In genomic region chr1:121053692-121054091, GRCm38 (mm10) we compare ENCODE assay signal across 9 mouse cellular contexts.
DNase-seq lines count a peak whose midpoint lies in the region; ATAC-seq and TF ChIP-seq lines count a peak whose summit lies in the region.
"Had no signal": no experiment of that assay in that cellular context is flagged by ENCODE, and none has a peak within 500 bp of the region (broad histone marks: within the 10 kb centered on the region; RNA-seq: fewer than 3 reads in every experiment).

No protein-coding gene starts in this region.

- H3K9me3 ChIP-seq in E14TG2a.4 (ENCODE audit: low read length) = no peaks in the 10 kb centered on the region
- H3K9me3 ChIP-seq in hindbrain, embryonic 16.5 days (ENCODE audit: control insufficient read depth, low read length) = peaks cover 2% of the 10 kb centered on the region; the same call in 1 of the 2 replicates
- no peaks in the 10 kb centered on the region for H3K9me3 ChIP-seq in neural tube, embryonic 14.5 days (ENCODE audit: control insufficient read depth, low read length)
- H3K9me3 ChIP-seq: limb, embryonic 15.5 days had no signal

- peak; percentile 71; the same call in 1 of the 2 replicates for ATAC-seq in hindbrain, embryonic 16.5 days
- ATAC-seq in neural tube, embryonic 14.5 days (ENCODE audit: low read depth) = peak; percentile 72
- no peak for ATAC-seq in megakaryocyte, adult 5-6 weeks (ENCODE audit: poor library complexity, severe bottlenecking)

- no peaks in the 10 kb centered on the region for H3K4me1 ChIP-seq in heart, adult 2 months (ENCODE audit: control insufficient read depth, insufficient read depth, low read length)
- no peaks in the 10 kb centered on the region for H3K4me1 ChIP-seq in E14TG2a.4 (replicated peaks; ENCODE audit: low read depth, low read length)
- peaks cover 2% of the 10 kb centered on the region for H3K4me1 ChIP-seq in hindbrain, embryonic 16.5 days (ENCODE audit: control insufficient read depth, insufficient read depth, low read depth, low read length)
- 0 out of 2 replicates have a peak, but pooled peaks cover 9% of the 10 kb centered on the region for H3K4me1 ChIP-seq in neural tube, embryonic 14.5 days (ENCODE audit: control insufficient read depth, insufficient read depth, low read length)

- H3K4me3 ChIP-seq in heart, adult 2 months = no peak overlapping the region
- no peak overlapping the region for H3K4me3 ChIP-seq in E14TG2a.4 (replicated peaks; ENCODE audit: low read length)
- H3K4me3 ChIP-seq in hindbrain, embryonic 16.5 days (ENCODE audit: low read length) = no peak overlapping the region
- H3K4me3 ChIP-seq in neural tube, embryonic 14.5 days (ENCODE audit: low read depth, low read length) = no peak overlapping the region
- H3K4me3 ChIP-seq: limb, embryonic 15.5 days had no signal

- peak; percentile 8 to 20 for DNase-seq in heart, adult 2 months
- no peak for DNase-seq in heart, postnatal 25 days (ENCODE audit: low spot score)
- peak; percentile 75 for DNase-seq in embryo, embryonic 10.5 days (ENCODE audit: low spot score)
- DNase-seq in frontal cortex, postnatal 25 days (ENCODE audit: low spot score in 2 of 2) = no peak

- no peak overlapping the region for H3K4me2 ChIP-seq in hindbrain, embryonic 16.5 days (ENCODE audit: low read length)
- H3K4me2 ChIP-seq in neural tube, embryonic 14.5 days (ENCODE audit: low read depth, low read length) = no peak overlapping the region
- H3K4me2 ChIP-seq: limb, embryonic 15.5 days had no signal

- H3K79me2 ChIP-seq in heart, adult 2 months (replicated peaks; ENCODE audit: control insufficient read depth, insufficient read depth, low read length) = no peaks in the 10 kb centered on the region

- no peak overlapping the region for H3K9ac ChIP-seq in heart, adult 2 months (ENCODE audit: low read depth, low read length)
- H3K9ac ChIP-seq in hindbrain, embryonic 16.5 days (ENCODE audit: low read depth, low read length) = no peak overlapping the region
- no peak overlapping the region for H3K9ac ChIP-seq in neural tube, embryonic 14.5 days (replicated peaks; ENCODE audit: low read depth, low read length)
- H3K9ac ChIP-seq: limb, embryonic 15.5 days had no signal

- TF ChIP-seq CTCF in heart, adult 2 months (IDR thresholded peaks at IDR 0.05) = peak; percentile 72
- TF ChIP-seq CTCF in E14TG2a.4 (conservative IDR thresholded peaks at IDR 0.05; ENCODE audit: low read length) = peak; percentile 20

- H3K27ac ChIP-seq in heart, adult 2 months = no peak overlapping the region
- H3K27ac ChIP-seq in hindbrain, embryonic 16.5 days (ENCODE audit: low read depth, low read length) = no peak overlapping the region
- H3K27ac ChIP-seq in neural tube, embryonic 14.5 days (ENCODE audit: low read depth, low read length) = no peak overlapping the region
- H3K27ac ChIP-seq: limb, embryonic 15.5 days had no signal

- intact Hi-C loops in heart, adult 2 months (cut with DNase I) = loop anchor here (5.0 to 10.0 kb wide), 4 partner anchors 131 to 456 kb away; no protein-coding TSS in a partner anchor
- intact Hi-C loops in heart, postnatal 25 days (cut with DNase I) = loop anchor here (2.0 kb wide), 1 partner anchor 459 kb away; no protein-coding TSS in a partner anchor

- TF ChIP-seq EP300 in heart, adult 2 months (IDR thresholded peaks at IDR 0.05; ENCODE audit: insufficient read depth, low read depth, low read length) = no peak

- H3K36me3 ChIP-seq in heart, adult 2 months (ENCODE audit: control insufficient read depth, insufficient read depth, low read length) = no peaks in the 10 kb centered on the region
- H3K36me3 ChIP-seq in E14TG2a.4 (ENCODE audit: insufficient read depth, low read length) = no peaks in the 10 kb centered on the region
- H3K36me3 ChIP-seq in hindbrain, embryonic 16.5 days (ENCODE audit: control insufficient read depth, insufficient read depth, low read length) = no peaks in the 10 kb centered on the region
- H3K36me3 ChIP-seq in neural tube, embryonic 14.5 days (ENCODE audit: control insufficient read depth, insufficient read depth, low read length) = no peaks in the 10 kb centered on the region
- H3K36me3 ChIP-seq: limb, embryonic 15.5 days had no signal

- no peak for TF ChIP-seq POLR2A in heart, adult 2 months (IDR thresholded peaks at IDR 0.05; ENCODE audit: insufficient read depth, low read depth, low read length)

- H3K27me3 ChIP-seq in heart, adult 2 months (ENCODE audit: control insufficient read depth, insufficient read depth, low read length) = no peaks in the 10 kb centered on the region
- no peaks in the 10 kb centered on the region; the same call in 1 of the 2 replicates for H3K27me3 ChIP-seq in E14TG2a.4 (ENCODE audit: insufficient read depth, low read length)
- H3K27me3 ChIP-seq in hindbrain, embryonic 16.5 days (replicated peaks; ENCODE audit: control insufficient read depth, insufficient read depth, low read length) = peaks cover 17% of the 10 kb centered on the region
- H3K27me3 ChIP-seq in neural tube, embryonic 14.5 days (ENCODE audit: control insufficient read depth, insufficient read depth, low read length) = peaks cover 7% of the 10 kb centered on the region; the same call in 1 of the 2 replicates

- WGBS in heart, adult 2 months = 29% methylated on average over 11 of the region's 11 CpGs
- WGBS in hindbrain, embryonic 16.5 days = 25% methylated on average over 11 of the region's 11 CpGs
- WGBS in neural tube, embryonic 14.5 days = 15% methylated on average over 11 of the region's 11 CpGs

Comparison
In these comparisons a context has a peak if more than half of its experiments do, and no peak if none do; other contexts are left out.
1. DNase-seq: peak in heart, adult 2 months (2 of 2) and embryo, embryonic 10.5 days (single experiment); none in heart, postnatal 25 days (single experiment) and frontal cortex, postnatal 25 days (0 of 2).